Mouse (Mus musculus) thymus, adult 2 months (tissue): ENCODE measurements around the gene Cdkl5.

ENCODE experiments used
- CTCF ChIP-seq: fragments of 200-500 bp; IDR thresholded peaks from 2 replicates; pipeline ENCODE4 v1.5.1; 2012; ENCODE audit warnings: mild to moderate bottlenecking, control low read depth, low read length, moderate library complexity, borderline replicate concordance; ENCODE audit not compliant: control insufficient read depth, poor library complexity, insufficient read depth; ENCODE audit errors: extremely low read depth
- POLR2A ChIP-seq: fragments of 200-500 bp; IDR thresholded peaks from 2 replicates; pipeline ENCODE4 v1.6.1; 2012; ENCODE audit warnings: mild to moderate bottlenecking, low read length, control low read depth, moderate library complexity; ENCODE audit not compliant: control insufficient read depth, poor library complexity, insufficient read depth; ENCODE audit errors: extremely low read depth

DNA sequence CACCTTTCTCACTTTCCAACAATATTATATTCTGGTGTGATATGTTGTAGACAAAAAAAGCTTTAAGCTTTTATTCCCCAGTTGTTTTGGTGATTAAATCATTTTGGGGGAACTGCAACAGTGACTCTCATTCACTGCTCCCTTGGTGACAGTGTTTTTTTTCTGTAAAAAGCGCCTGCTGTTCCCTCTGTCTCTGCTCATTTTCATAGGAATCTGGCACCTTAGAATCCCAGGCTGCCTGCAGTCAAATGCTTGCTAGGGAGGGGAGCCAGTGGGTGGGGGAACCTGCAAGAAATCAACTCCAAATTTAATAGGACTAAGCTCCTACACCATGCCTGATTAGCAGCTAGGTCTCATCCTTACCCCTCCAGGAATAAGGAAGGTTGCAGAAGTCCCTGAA, 221.5 kb downstream of the Cdkl5 start:
- TF ChIP-seq CTCF (no peak), POLR2A (no peak)
